10 mouse cellular contexts compared by ENCODE assay signal in genomic region chr7:142661046-142661445, GRCm38 (mm10). TPM values are rescaled to one million over a fixed set of nuclear protein-coding genes. Genes with fewer than 3 reads are reported as not detected.
DNase-seq lines count a peak whose midpoint lies in the region; ATAC-seq lines count a peak whose summit lies in the region.
"Had no signal": no experiment of that assay in that cellular context is flagged by ENCODE, and none has a peak within 500 bp of the region (broad histone marks: within the 10 kb centered on the region; RNA-seq: fewer than 3 reads in every experiment).

No protein-coding gene starts in this region.

- DNase-seq in heart, postnatal 4 days = no peak
- DNase-seq in embryonic facial prominence, embryonic 11.5 days (ENCODE audit: low spot score) = no peak
- peak; percentile 75 for DNase-seq in intestine, embryonic 14.5 days (ENCODE audit: low spot score)
- no peak for DNase-seq in adrenal gland, postnatal 10 days
- DNase-seq in right cerebral cortex, postnatal 25 days = no peak

- peak overlapping the region; percentile 99 for H3K27ac ChIP-seq in heart, embryonic 11.5 days (ENCODE audit: low read depth, low read length)
- peak overlapping the region; percentile 87 for H3K27ac ChIP-seq in embryonic facial prominence, embryonic 11.5 days (replicated peaks; ENCODE audit: low read depth, low read length)
- H3K27ac ChIP-seq in intestine, embryonic 14.5 days (ENCODE audit: low read depth) = peak overlapping the region; percentile 89
- no peak overlapping the region for H3K27ac ChIP-seq in midbrain, embryonic 16.5 days (ENCODE audit: low read length)

- H3K9ac ChIP-seq in heart, embryonic 11.5 days (ENCODE audit: low read depth, low read length) = peak overlapping the region; percentile 98
- peak overlapping the region; percentile 90 for H3K9ac ChIP-seq in embryonic facial prominence, embryonic 11.5 days (replicated peaks; ENCODE audit: low read length)
- H3K9ac ChIP-seq in intestine, embryonic 14.5 days (ENCODE audit: low read length) = peak overlapping the region; percentile 89
- H3K9ac ChIP-seq in midbrain, embryonic 16.5 days (ENCODE audit: low read depth, low read length) = no peak overlapping the region

- no peaks in the 10 kb centered on the region for H3K9me3 ChIP-seq in heart, embryonic 11.5 days (replicated peaks; ENCODE audit: control insufficient read depth, low read length)
- H3K9me3 ChIP-seq in embryonic facial prominence, embryonic 11.5 days (replicated peaks; ENCODE audit: control insufficient read depth, low read length) = no peaks in the 10 kb centered on the region
- no peaks in the 10 kb centered on the region for H3K9me3 ChIP-seq in intestine, embryonic 14.5 days (ENCODE audit: control insufficient read depth, low read length)
- H3K9me3 ChIP-seq in midbrain, embryonic 16.5 days (replicated peaks; ENCODE audit: control insufficient read depth, low read length, poor library complexity, severe bottlenecking) = no peaks in the 10 kb centered on the region

- peaks cover 9% of the 10 kb centered on the region for H3K4me1 ChIP-seq in heart, embryonic 11.5 days (ENCODE audit: control insufficient read depth, insufficient read depth, low read length)
- peaks cover 2% of the 10 kb centered on the region; the same call in 1 of the 2 replicates for H3K4me1 ChIP-seq in embryonic facial prominence, embryonic 11.5 days (ENCODE audit: control insufficient read depth, insufficient read depth, low read length)
- H3K4me1 ChIP-seq in intestine, embryonic 14.5 days (replicated peaks; ENCODE audit: control insufficient read depth, insufficient read depth, low read length) = 0 out of 2 replicates have a peak, but pooled peaks cover 7% of the 10 kb centered on the region
- peaks cover 18% of the 10 kb centered on the region for H3K4me1 ChIP-seq in midbrain, embryonic 16.5 days (ENCODE audit: control insufficient read depth, insufficient read depth, low read length)

- H3K4me3 ChIP-seq in heart, embryonic 11.5 days (ENCODE audit: low read depth, low read length) = peak overlapping the region; percentile 70
- H3K4me3 ChIP-seq in embryonic facial prominence, embryonic 11.5 days (ENCODE audit: low read depth, low read length) = peak overlapping the region; percentile 62
- H3K4me3 ChIP-seq in intestine, embryonic 14.5 days (ENCODE audit: low read depth, low read length) = peak overlapping the region; percentile 57
- 0 out of 2 replicates have a peak overlapping the region, but pooled peaks have one; percentile 16 for H3K4me3 ChIP-seq in midbrain, embryonic 16.5 days (ENCODE audit: low read depth, low read length)

- H3K4me2 ChIP-seq in heart, embryonic 11.5 days = peak overlapping the region; percentile 76
- H3K4me2 ChIP-seq in embryonic facial prominence, embryonic 11.5 days (ENCODE audit: low read depth, low read length) = peak overlapping the region; percentile 76
- H3K4me2 ChIP-seq in intestine, embryonic 14.5 days (ENCODE audit: low read length) = peak overlapping the region; percentile 61
- no peak overlapping the region for H3K4me2 ChIP-seq in midbrain, embryonic 16.5 days (ENCODE audit: low read length)

- peaks cover 81% of the 10 kb centered on the region for H3K27me3 ChIP-seq in heart, embryonic 11.5 days (ENCODE audit: control insufficient read depth, insufficient read depth, low read length)
- H3K27me3 ChIP-seq in embryonic facial prominence, embryonic 11.5 days (ENCODE audit: control insufficient read depth, insufficient read depth, low read length) = peaks cover 77% of the 10 kb centered on the region
- peaks cover 100% of the 10 kb centered on the region for H3K27me3 ChIP-seq in intestine, embryonic 14.5 days (replicated peaks; ENCODE audit: control insufficient read depth, insufficient read depth, low read length)
- H3K27me3 ChIP-seq in midbrain, embryonic 16.5 days (ENCODE audit: control insufficient read depth, insufficient read depth, low read depth, low read length) = peaks cover 75% of the 10 kb centered on the region

- no peak for ATAC-seq in heart, embryonic 11.5 days (replicated peaks; ENCODE audit: insufficient number of reproducible peaks, low FRiP score, low TSS enrichment)
- ATAC-seq in embryonic facial prominence, embryonic 11.5 days (replicated peaks; ENCODE audit: insufficient number of reproducible peaks, low FRiP score, low TSS enrichment, low read depth) = no peak
- ATAC-seq in intestine, embryonic 14.5 days (replicated peaks; ENCODE audit: low FRiP score, low TSS enrichment, low read depth) = no peak
- ATAC-seq in midbrain, embryonic 16.5 days = no peak
- ATAC-seq in megakaryocyte, adult 5-6 weeks (ENCODE audit: poor library complexity, severe bottlenecking) = no peak

- under 1% methylated on average over 25 of the region's 25 CpGs for WGBS in heart, embryonic 11.5 days (ENCODE audit: insufficient replicate concordance)
- WGBS in embryonic facial prominence, embryonic 11.5 days = under 1% methylated on average over 25 of the region's 25 CpGs
- 2% methylated on average over 25 of the region's 25 CpGs for WGBS in intestine, embryonic 14.5 days
- 2% methylated on average over 25 of the region's 25 CpGs for WGBS in midbrain, embryonic 16.5 days

- no peaks in the 10 kb centered on the region for H3K36me3 ChIP-seq in heart, embryonic 11.5 days (ENCODE audit: control insufficient read depth, insufficient read depth, low read length)
- no peaks in the 10 kb centered on the region for H3K36me3 ChIP-seq in embryonic facial prominence, embryonic 11.5 days (replicated peaks; ENCODE audit: control insufficient read depth, insufficient read depth, low read depth, low read length)
- H3K36me3 ChIP-seq in intestine, embryonic 14.5 days (ENCODE audit: control insufficient read depth, insufficient read depth, low read length) = no peaks in the 10 kb centered on the region
- H3K36me3 ChIP-seq in midbrain, embryonic 16.5 days (ENCODE audit: control insufficient read depth, insufficient read depth, low read length) = no peaks in the 10 kb centered on the region

RNA-seq across cellular contexts. Expression of gene Igf2, which starts 5.6 kb away (rescaled TPM):
- polyA plus RNA-seq in heart, embryonic 11.5 days (2014; fragmentation: Nextera tagmentation; extraction: Ambion mirVana) = 1,098 and 1,138 TPM in 2 replicates
- 1,000 to 10,000 TPM; 1,716 to 1,905 TPM for total RNA-seq in heart, postnatal 4 days (2021)
- 313 and 355 TPM in 2 replicates for polyA plus RNA-seq in embryonic facial prominence, embryonic 11.5 days (2014; fragmentation: Nextera tagmentation; extraction: Ambion mirVana)
- 960 and 1,030 TPM in 2 replicates for polyA plus RNA-seq in intestine, embryonic 14.5 days (2014; fragmentation: Nextera tagmentation; extraction: Ambion mirVana)
- 88.2 and 90.7 TPM in 2 replicates for polyA plus RNA-seq in midbrain, embryonic 16.5 days (2015; fragmentation: Nextera tagmentation; extraction: Ambion mirVana)
- 0.05 TPM in 1 of 2 replicates, not detected in the other for total RNA-seq in megakaryocyte, adult 5-6 weeks (2015)
- total RNA-seq in megakaryocyte, adult 5-6 weeks (2017) = not detected in 2 replicates
- total RNA-seq in adrenal gland, postnatal 10 days (2021) = 1,000 to 10,000 TPM; 1,376 to 1,421 TPM

RNA-seq across cellular contexts. Expression of gene Gm49394, which starts 8.7 kb away (rescaled TPM):
- 0.16 and 0.37 TPM in 2 replicates for polyA plus RNA-seq in heart, embryonic 11.5 days (2014; fragmentation: Nextera tagmentation; extraction: Ambion mirVana)
- total RNA-seq in heart, postnatal 4 days (2021) = under 1 TPM in 1 of 2 experiments, not detected in 1; 0.16 TPM
- 0.08 TPM in 1 of 2 replicates, not detected in the other for polyA plus RNA-seq in embryonic facial prominence, embryonic 11.5 days (2014; fragmentation: Nextera tagmentation; extraction: Ambion mirVana)
- polyA plus RNA-seq in intestine, embryonic 14.5 days (2014; fragmentation: Nextera tagmentation; extraction: Ambion mirVana) = 0.13 and 0.24 TPM in 2 replicates
- polyA plus RNA-seq in midbrain, embryonic 16.5 days (2015; fragmentation: Nextera tagmentation; extraction: Ambion mirVana) = not detected in 2 replicates
- not detected in 2 replicates for total RNA-seq in megakaryocyte, adult 5-6 weeks (2015)
- total RNA-seq in megakaryocyte, adult 5-6 weeks (2017) = not detected in 2 replicates
- under 1 TPM in 1 of 2 experiments, not detected in 1; 0.09 TPM for total RNA-seq in adrenal gland, postnatal 10 days (2021)
- total RNA-seq: gastrocnemius, adult 18-20 months; liver, adult 2 months had no signal
- polyA plus RNA-seq: liver, adult 2 months had no signal

Comparison
In these comparisons a context has a peak if more than half of its experiments do, and no peak if none do; other contexts are left out.
1. H3K4me3 ChIP-seq: peak in every context shown above with its lines; median percentile 70 in heart, embryonic 11.5 days; 62 in embryonic facial prominence, embryonic 11.5 days; 57 in intestine, embryonic 14.5 days; 16 in midbrain, embryonic 16.5 days.